Mouse (Mus musculus) left cerebral cortex, postnatal 36 days (tissue): Measurements from ENCODE around the gene Tor3a. TPM values are rescaled to one million over a fixed set of nuclear protein-coding genes. Genes with fewer than 3 reads are reported as not detected.

Source experiments
- DNase-seq, 2 experiments: peaks; one replicate each; pipeline ENCODE4 v3.0.0; 2021 to 2022; ENCODE audit warnings: low spot score in 2 of 2, mixed read lengths in 1 of 2
- intact Hi-C: fragments of 180-260 bp; cut with DNase I; formaldehyde crosslinking; loops from one replicate; pipeline ENCODE4 v1.15.1; 2025
- total RNA-seq, 2 experiments: library from RNA; stranded (reverse); gene quantifications; 2 replicates each; pipeline ENCODE4 v1.2.3; 2021

Gene Tor3a
- total RNA-seq, result 1 to 10 TPM; 4.5 to 5.5 TPM

DNA sequence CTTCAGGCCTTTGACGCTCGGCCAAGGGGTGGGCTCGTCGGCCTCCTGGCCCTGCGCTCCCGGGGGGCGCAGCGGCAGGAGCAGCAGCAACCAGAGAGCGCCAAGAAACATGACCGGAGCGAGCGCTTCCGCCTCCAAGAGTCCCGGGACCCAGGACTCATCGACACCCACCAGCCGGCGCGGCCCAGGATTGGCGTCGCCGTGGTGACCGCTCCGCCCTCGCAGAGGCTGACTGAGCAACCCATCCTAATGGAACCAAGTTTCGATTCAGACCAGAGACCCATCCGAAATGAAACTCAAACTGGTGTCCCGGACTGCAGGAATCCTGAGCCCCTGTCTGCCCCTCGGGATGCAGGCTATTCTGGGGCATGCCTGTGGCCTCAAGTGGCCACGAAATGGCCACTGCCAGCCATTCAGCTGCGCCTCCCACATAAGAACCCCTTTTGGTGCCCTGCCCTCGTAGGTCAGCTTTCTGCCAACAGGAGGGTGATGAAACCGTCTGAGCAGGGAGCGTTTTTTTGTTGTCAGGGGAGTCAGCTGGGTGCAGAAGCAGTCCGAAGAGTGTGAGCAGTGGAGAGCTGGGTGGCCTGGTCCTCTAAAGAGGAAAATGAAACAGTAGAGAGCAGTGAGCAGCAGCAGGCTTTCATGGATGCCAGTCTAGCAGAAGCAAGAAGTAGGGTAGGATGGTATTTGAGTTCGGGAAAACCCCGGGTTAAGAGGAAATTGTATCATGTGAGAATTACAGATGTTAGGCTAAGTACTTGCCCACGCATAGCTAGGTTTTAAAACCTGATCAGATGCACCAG is at the start of gene Tor3a:
TSS of gene Tor3a (minus strand) at position 162 of the 806 bp plus-strand sequence.
- DNase-seq, result peak; percentile 52 to 61
- intact Hi-C loops, result no loop called here

- intact Hi-C loops, result no loop called here
- DNase-seq, result no peak
Measured at GRCm38 (mm10) chr1:156722089-156722488, 47.9 kb upstream of the Tor3a start.

DNA sequence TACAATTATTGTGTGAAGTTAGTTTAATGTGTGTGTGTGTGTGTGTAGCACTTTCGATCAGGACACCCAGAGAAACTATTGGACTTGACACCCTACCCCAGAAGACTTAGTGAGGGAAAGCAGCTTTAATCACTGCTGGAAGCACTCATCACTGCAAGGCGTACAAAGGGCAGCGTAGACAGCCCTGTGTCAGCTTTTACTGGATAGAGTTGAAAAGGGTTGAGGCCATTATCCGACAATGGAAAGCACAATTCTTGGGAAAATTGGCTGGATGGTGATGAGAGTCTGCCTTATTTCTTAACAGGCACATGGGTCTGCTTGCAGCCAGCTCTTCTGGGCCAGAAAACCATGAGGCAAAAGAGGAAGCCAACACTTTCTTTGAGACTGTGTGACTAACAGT is 45.9 kb upstream of the Tor3a start:
- intact Hi-C loops, result no loop called here
- no peak for DNase-seq

DNA sequence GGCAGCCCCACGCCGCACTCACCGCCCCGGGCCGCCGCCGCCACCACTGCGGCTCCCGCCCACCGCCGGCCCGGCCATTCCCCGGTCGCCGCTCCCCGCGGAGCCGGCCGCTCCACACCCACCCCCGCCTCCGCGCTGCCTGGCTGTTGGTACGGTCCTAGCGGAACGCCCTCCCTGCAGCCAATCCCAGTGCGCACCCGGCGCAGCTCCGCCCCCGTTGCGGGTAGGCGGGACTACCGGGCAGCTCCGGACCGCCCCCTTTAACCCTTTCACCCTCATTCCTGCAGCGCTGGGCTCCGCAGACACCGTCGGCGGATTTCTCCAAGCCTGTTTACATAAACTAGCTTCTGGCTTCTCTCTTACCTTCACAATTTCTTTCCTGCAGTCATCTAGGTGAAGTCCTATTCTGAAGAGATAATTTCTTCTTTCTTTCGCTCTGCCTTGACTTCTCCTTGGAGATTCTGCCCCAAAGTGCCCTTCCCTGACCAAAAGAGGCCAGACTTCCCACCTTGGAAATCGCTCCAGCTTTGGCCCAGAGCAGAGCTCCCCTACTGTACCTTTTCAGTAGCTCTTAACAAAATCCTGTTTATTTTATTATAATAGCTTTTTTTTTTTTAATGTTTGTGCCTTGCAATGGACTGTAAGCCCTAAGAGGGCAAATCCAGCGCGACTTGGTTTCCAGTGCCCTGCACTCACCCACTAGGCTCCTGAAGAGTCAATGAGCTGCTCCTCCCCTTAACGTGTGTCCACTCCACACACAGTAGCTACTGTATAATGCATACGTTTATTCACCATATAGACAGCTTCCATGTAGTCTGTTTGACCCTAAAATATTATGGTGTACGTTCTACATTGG is 45.0 kb upstream of the Tor3a start, which contains the start of gene Fam20b:
TSS of gene Fam20b (minus strand) at position 137 of the 856 bp plus-strand sequence.
- intact Hi-C loops, result no loop called here
- peak; percentile 96 to 97 for DNase-seq

- peak; percentile 50 to 66 for DNase-seq
- intact Hi-C loops, result no loop called here
Measured at GRCm38 (mm10) chr1:156718286-156718949, 44.3 kb upstream of the Tor3a start.

DNA sequence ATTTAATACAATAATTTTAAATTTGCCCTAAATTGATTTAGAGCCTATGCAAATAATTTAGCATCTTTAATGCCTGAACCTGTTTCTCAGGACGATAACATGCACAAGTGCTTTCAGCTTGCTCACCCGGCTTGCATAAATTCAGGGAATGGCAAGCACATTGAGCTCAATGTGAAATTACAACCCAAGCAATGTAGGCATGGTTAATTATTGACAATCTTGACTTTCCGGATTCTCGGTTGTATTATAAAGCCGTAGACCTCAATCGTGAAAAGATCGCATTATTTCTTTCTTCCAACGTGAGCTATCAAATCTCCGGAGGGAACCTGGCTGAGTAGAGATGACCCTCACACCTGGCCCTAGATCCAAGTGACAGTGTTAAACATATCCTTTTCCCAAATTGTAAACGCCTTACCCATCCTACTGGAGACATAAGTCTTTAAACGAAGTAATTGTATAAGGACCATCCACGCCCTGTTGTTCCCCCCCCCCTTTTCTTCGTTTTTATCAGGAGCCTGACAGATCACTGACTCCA is 43.7 kb upstream of the Tor3a start:
- DNase-seq, result no peak
- intact Hi-C loops, result no loop called here

GRCm38 (mm10) chr1:156716681-156717080 is 42.5 kb upstream of the Tor3a start:
- DNase-seq, result no peak
- intact Hi-C loops, result no loop called here

DNA sequence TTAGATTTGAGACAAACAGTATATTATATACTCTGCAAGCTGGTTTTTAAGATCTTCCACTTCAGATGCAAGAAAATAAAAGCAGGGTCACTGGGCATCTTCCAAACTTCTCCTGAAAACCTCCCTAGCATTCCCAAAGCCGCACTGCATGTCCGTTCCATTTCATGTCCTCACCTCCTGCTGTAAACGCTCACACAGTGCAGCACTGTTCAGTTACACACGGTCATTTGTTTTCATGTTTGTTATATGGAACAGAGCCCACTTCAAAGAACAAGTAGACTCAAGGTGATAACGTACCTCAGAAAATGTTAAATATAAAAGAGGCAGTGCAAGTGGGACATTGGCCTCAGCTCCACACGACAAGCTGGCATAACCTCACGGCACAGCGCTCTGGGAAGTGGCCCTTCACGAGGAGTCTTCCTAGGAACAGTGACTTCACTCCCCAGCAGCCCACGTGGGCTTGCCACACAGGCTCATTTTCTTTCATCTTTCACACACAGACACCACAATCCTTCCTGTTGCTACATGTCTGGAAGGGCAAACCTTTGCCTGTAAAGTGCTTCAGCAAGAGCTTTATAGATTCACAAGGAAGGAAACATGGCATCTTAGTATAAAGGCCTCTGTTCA is 36.4 kb upstream of the Tor3a start:
- intact Hi-C loops, result no loop called here
- DNase-seq, result no peak

DNA sequence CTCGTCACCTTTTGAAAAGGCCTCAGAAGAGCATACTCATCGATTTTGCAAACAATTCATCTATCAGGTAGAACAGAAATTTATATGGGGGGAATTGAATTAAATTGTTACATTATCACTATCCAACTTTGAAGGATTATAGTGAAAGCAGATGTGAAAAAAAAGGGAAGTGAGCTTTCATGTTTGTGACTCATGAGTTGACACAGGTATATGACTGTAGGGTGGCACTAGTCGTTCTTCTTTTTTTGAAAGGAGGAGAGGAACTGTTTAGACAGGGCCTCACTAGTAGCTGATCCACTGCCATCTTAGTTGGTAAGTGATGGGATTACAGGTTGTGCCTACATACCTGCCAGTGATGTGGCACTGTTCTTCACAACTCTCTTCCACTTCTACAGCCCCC is 34.5 kb upstream of the Tor3a start:
- DNase-seq, result no peak
- intact Hi-C loops, result no loop called here

GRCm38 (mm10) chr1:156705696-156706285 is 31.6 kb upstream of the Tor3a start:
- intact Hi-C loops, result no loop called here
- DNase-seq, result no peak

DNA sequence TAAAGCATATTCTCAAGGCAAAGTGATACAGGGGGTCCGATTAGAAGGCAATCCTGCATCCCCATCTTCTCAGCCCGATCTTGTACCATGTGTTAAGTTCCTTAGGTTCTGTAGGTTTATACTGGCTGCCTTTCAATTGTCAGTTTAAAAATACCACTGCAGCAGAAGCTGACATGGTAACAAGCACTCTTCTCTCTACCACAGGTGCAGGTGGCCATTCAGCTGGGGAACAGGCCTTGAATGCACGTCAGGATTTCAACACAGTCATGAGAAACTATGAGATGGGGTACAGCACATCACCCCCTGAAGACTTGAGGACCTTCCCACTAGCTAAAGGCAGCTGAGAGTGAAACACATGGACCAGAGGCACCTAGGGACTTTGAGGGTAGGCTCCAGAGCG is 29.3 kb upstream of the Tor3a start:
- intact Hi-C loops, result no loop called here
- DNase-seq, result no peak

DNA sequence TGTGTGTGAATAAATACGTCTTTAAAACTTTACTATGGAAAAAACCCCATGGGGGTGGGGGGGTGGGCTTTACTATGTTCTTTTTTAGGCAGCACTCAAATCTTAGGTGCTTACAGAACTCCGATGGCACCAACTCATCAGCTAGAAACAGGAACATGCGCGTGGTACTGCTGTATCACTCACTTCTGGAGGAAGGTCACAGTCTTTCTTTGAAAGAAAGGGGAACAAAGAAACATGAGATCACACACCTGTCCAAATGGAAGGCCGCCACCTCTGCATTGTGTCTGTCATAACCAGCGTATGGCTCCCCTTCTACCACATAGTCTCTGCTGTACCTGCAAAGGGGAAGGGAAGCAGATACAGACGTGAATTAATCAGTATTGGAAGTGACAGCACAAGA is 28.0 kb upstream of the Tor3a start:
- intact Hi-C loops, result no loop called here
- no peak for DNase-seq

GRCm38 (mm10) chr1:156686025-156686661 is 12.0 kb upstream of the Tor3a start:
- DNase-seq, result no peak
- intact Hi-C loops, result no loop called here

DNA sequence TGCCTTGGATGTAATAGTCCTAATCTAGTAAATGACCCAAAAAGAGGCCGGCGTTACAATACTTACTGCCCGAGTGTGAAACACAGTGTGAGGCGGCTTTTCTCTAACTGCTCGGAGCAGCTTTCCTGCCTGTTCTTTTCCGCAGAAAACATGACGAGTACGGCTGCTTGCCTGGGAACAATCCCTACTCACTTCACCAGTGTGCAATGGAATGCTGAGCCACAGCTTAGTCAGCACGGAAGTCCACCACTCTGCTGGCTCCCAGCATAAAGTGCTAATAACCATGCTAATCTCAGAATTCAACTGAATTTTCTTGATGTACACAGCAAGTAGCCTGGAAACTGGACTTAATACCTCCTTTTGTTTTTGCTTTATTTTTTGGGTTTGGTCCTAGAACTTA is 5.4 kb upstream of the Tor3a start:
- no peak for DNase-seq
- intact Hi-C loops, result loop anchor here (5.0 kb wide), 1 partner anchor 707 kb away; the partner anchor contains the start of gene Cep350

DNA sequence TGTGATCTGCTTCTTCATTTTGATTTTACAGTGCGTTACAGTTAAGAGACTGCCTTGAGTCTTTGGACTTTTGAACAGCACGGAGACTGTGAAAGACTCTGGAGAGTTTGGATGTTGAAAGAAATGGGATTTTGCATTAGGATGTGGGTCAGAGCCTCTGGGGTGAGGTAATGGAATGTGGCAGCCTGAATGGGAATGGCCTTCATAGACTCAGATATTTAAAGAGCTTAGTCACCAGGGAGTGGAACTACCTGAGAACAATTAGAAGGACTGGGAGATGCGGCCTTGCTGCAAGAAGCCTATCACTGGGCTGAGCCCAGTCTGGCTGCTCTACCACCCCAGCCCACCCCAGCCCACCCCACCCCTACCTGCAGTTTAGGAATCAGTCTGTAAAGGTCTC is 3.1 kb upstream of the Tor3a start:
- no peak for DNase-seq
- intact Hi-C loops, result loop anchor here (5.0 kb wide), 1 partner anchor 705 kb away; the partner anchor contains the start of gene Cep350

- intact Hi-C loops, result loop anchor here (5.0 kb wide), 1 partner anchor 704 kb away; the partner anchor contains the start of gene Cep350
- DNase-seq, result no peak
Measured at GRCm38 (mm10) chr1:156676596-156676995, 2.4 kb upstream of the Tor3a start.

DNA sequence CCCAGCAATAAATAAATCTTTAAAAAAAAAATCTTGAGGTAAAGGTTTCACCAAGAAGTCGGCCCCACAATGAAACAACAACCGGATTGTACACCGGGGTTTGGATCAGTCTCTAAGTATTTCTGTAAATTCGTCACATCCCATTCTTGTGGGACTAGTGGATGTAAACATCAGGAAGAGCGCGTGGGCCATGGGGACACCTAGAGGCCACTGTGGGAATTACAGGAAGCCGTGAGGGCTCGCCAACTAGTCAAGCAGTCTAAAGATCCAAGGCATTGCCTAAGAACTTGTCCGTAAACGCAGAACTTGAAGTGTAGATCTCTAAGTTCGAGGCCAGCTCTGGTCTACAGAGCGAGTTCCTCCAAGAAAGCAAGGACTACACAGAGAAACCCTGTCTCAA is 2.0 kb upstream of the Tor3a start:
- DNase-seq, result peak in 1 of 2 experiments; percentile 45
- intact Hi-C loops, result loop anchor here (5.0 kb wide), 1 partner anchor 704 kb away; the partner anchor contains the start of gene Cep350

DNA sequence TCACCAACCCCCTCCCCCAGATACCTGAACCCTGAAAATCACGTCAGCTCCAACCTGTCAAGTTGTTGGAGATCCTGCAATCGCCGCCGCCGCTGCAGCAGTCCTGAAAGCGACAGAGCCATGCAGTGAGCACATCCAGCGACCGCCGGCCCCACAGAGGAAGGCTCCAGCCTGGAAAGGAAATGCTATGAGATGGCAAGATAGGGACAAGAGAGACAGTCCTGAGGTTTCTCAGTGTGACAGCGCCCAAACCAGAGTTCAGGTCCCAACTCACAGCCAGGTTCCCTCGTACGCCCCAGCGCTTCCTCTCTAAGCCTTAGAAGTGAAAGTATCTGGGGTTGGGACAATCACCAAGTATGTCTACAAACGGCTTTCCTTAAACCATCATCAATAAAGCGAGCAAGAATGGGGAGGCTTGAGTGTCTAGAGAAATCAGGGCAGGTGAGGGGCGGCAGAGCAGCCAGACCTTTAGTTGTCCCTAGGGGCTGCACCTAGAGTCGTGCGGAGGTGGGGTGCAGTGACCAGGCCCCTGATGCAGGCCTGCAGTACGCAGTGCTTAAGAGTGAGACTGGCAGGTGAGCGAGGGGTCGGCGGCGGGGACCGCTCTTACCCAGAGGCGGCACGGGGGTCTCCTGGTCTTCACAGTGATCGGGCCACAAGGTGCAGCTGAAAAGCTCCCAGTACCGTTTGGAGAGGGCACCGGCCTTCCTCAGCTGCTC is 521 bp downstream of the Tor3a start:
- no peak for DNase-seq

More for the DNA sequence above, 521 bp downstream of the Tor3a start:
- intact Hi-C loops, result no loop called here
